Mouse (Mus musculus) lung, embryonic 14.5 days (tissue): Measurements from ENCODE around the gene Fbxw11. TPM values are rescaled to one million over a fixed set of nuclear protein-coding genes. Genes with fewer than 3 reads are reported as not detected.

Source experiments
- ATAC-seq: fragments of 200-750 bp; cut with Nextera tagmentation; 2 replicates; pipeline ENCODE4 v1.8.0; 2017; ENCODE audit warnings: mild to moderate bottlenecking, moderate TSS enrichment, moderate library complexity; ENCODE audit not compliant: insufficient read depth
- DNase-seq: peaks from one replicate; pipeline ENCODE4 v3.0.0-alpha.2; 2015
- H3K27ac ChIP-seq: fragments of 300-500 bp; sonication (generic); 2 replicates; pipeline ENCODE4 v1.5.1; 2014; ENCODE audit warnings: low read depth, mild to moderate bottlenecking, moderate library complexity
- H3K27me3 ChIP-seq: fragments of 300-500 bp; sonication (generic); 2 replicates; pipeline ENCODE4 v1.6.1; 2014; ENCODE audit warnings: low read length, control low read depth; ENCODE audit not compliant: insufficient read depth
- H3K36me3 ChIP-seq: fragments of 300-500 bp; sonication (generic); 2 replicates; pipeline ENCODE4 v1.6.1; 2014; ENCODE audit warnings: control low read depth; ENCODE audit not compliant: insufficient read depth
- H3K4me1 ChIP-seq: fragments of 300-500 bp; sonication (generic); 2 replicates; pipeline ENCODE4 v1.6.1; 2014; ENCODE audit warnings: antibody characterized with exemption, control low read depth; ENCODE audit not compliant: insufficient read depth
- H3K4me2 ChIP-seq: fragments of 300-500 bp; sonication (generic); 2 replicates; pipeline ENCODE4 v1.6.1; 2014; ENCODE audit warnings: mild to moderate bottlenecking
- H3K4me3 ChIP-seq: fragments of 300-500 bp; sonication (generic); 2 replicates; pipeline ENCODE4 v1.5.1; 2014; ENCODE audit warnings: low read depth, low read length
- H3K9ac ChIP-seq: fragments of 300-500 bp; sonication (generic); 2 replicates; pipeline ENCODE4 v1.6.1; 2014
- H3K9me3 ChIP-seq: fragments of 300-500 bp; sonication (generic); 2 replicates; pipeline ENCODE4 v1.6.1; 2016; ENCODE audit warnings: low read depth, low read length, control low read depth
- CTCF ChIP-seq: IDR thresholded peaks from 2 replicates; pipeline ENCODE4 v1.5.1; 2016; ENCODE audit warnings: antibody characterized with exemption, low read depth
- WGBS: fragments of 180-500 bp; shearing (Covaris S2); extraction: QIAGEN DNeasy Blood & Tissue Kit; methylation state at CpG from one replicate; pipeline ENCODE4 v1.1.7; 2014; 5-methylcytosine and 5-hydroxymethylcytosine counted together
- polyA plus RNA-seq: library from polyadenylated mRNA; unstranded; fragments of >200 nt; fragmentation: Nextera tagmentation; extraction: Ambion mirVana; gene quantifications from 2 replicates; pipeline ENCODE4 v1.2.1, GENCODE M21; 2014

The Fbxw11 gene
- polyA plus RNA-seq, 1 experiment from 2014 or later: 89.5 TPM

- WGBS: 30% methylated on average over 11 of the region's 11 CpGs
- DNase-seq: no peak
- Histone ChIP-seq H3K4me2 (no peak overlapping the region), H3K36me3 (no peaks in the 10 kb centered on the region), H3K27me3 (no peaks in the 10 kb centered on the region), H3K27ac (no peak overlapping the region), H3K4me3 (no peak overlapping the region), H3K9me3 (no peaks in the 10 kb centered on the region), H3K9ac (no peak overlapping the region), H3K4me1 (no peaks in the 10 kb centered on the region)
- TF ChIP-seq CTCF: no peak
- no peak for ATAC-seq
These were observed 138.4 kb downstream of the Fbxw11 start for GRCm38 (mm10) chr11:32780747-32781536.

GRCm38 (mm10) chr11:32781633-32782404, 139.3 kb downstream of the Fbxw11 start:
- WGBS: 41% methylated on average over 2 of the region's 2 CpGs
- Histone ChIP-seq H3K36me3 (no peaks in the 10 kb centered on the region), H3K4me2 (no peak overlapping the region), H3K27me3 (no peaks in the 10 kb centered on the region), H3K27ac (no peak overlapping the region), H3K9ac (no peak overlapping the region), H3K9me3 (no peaks in the 10 kb centered on the region), H3K4me1 (no peaks in the 10 kb centered on the region), H3K4me3 (no peak overlapping the region)
- DNase-seq: no peak
- no peak for TF ChIP-seq CTCF
- no peak for ATAC-seq

- Histone ChIP-seq H3K4me3 (no peak overlapping the region), H3K4me2 (no peak overlapping the region), H3K9ac (no peak overlapping the region), H3K36me3 (no peaks in the 10 kb centered on the region), H3K9me3 (no peaks in the 10 kb centered on the region), H3K27me3 (no peaks in the 10 kb centered on the region), H3K4me1 (no peaks in the 10 kb centered on the region), H3K27ac (no peak overlapping the region)
- DNase-seq (no peak), ATAC-seq (no peak)
- no peak for TF ChIP-seq CTCF
- WGBS: 45% methylated on average over 3 of the region's 3 CpGs
These were observed 140.2 kb downstream of the Fbxw11 start for GRCm38 (mm10) chr11:32782724-32783123.

GRCm38 (mm10) chr11:32785591-32786147, 143.1 kb downstream of the Fbxw11 start:
- DNase-seq: no peak
- no peaks in the 10 kb centered on the region for H3K27me3 ChIP-seq
- no peak overlapping the region for H3K27ac ChIP-seq
- ATAC-seq: no peak
- WGBS: 82% methylated on average over 6 of the region's 6 CpGs
- TF ChIP-seq CTCF: no peak
- H3K4me1 ChIP-seq: no peaks in the 10 kb centered on the region
- no peak overlapping the region for H3K4me2 ChIP-seq
- H3K4me3 ChIP-seq: no peak overlapping the region
- no peak overlapping the region for H3K9ac ChIP-seq
- no peaks in the 10 kb centered on the region for H3K9me3 ChIP-seq
- H3K36me3 ChIP-seq: no peaks in the 10 kb centered on the region

- H3K9ac ChIP-seq: no peak overlapping the region
- H3K36me3 ChIP-seq: no peaks in the 10 kb centered on the region
- H3K9me3 ChIP-seq: no peaks in the 10 kb centered on the region
- DNase-seq (no peak), ATAC-seq (no peak)
- no peaks in the 10 kb centered on the region for H3K4me1 ChIP-seq
- H3K4me3 ChIP-seq: no peak overlapping the region
- no peak overlapping the region for H3K4me2 ChIP-seq
- H3K27ac ChIP-seq: no peak overlapping the region
- H3K27me3 ChIP-seq: no peaks in the 10 kb centered on the region
- TF ChIP-seq CTCF: no peak
- WGBS: 79% methylated on average over 5 of the region's 5 CpGs
These were observed 143.7 kb downstream of the Fbxw11 start for GRCm38 (mm10) chr11:32786201-32786600.

- H3K27ac ChIP-seq: no peak overlapping the region
- no peaks in the 10 kb centered on the region for H3K4me1 ChIP-seq
- H3K36me3 ChIP-seq: no peaks in the 10 kb centered on the region
- H3K27me3 ChIP-seq: no peaks in the 10 kb centered on the region
- WGBS: 40% methylated on average over 10 of the region's 10 CpGs
- H3K9ac ChIP-seq: no peak overlapping the region
- no peaks in the 10 kb centered on the region for H3K9me3 ChIP-seq
- no peak for TF ChIP-seq CTCF
- H3K4me3 ChIP-seq: no peak overlapping the region
- DNase-seq (no peak), ATAC-seq (no peak)
- H3K4me2 ChIP-seq: no peak overlapping the region
These were observed 152.4 kb downstream of the Fbxw11 start for GRCm38 (mm10) chr11:32794759-32795445.

Other genes starting within 250 kb of the Fbxw11 start
- 57.3 and 65.4 TPM in 2 replicates for gene Ubtd2, start 187.4 kb upstream of the Fbxw11 start, polyA plus RNA-seq
- gene Efcab9, start 110.6 kb upstream of the Fbxw11 start, polyA plus RNA-seq: 0.37 TPM in 1 of 2 replicates, not detected in the other
- 1.9 and 2.0 TPM in 2 replicates for gene Stk10, start 109.4 kb upstream of the Fbxw11 start, polyA plus RNA-seq
- gene Smim23, start 181.9 kb downstream of the Fbxw11 start, polyA plus RNA-seq: not detected in 2 replicates